Mouse (Mus musculus) liver, postnatal 0 days (tissue): ENCODE results near the gene Hmgcs1.

Experiments used
- CTCF ChIP-seq: sonication (generic); IDR thresholded peaks from 2 replicates; pipeline ENCODE4 v1.5.1; 2016; ENCODE audit warnings: antibody characterized with exemption, low read depth
- EP300 ChIP-seq: IDR thresholded peaks from 2 replicates; pipeline ENCODE4 v1.6.1; 2016; ENCODE audit warnings: antibody characterized with exemption, low read depth, mild to moderate bottlenecking

GRCm38 (mm10) chr13:119698436-119698835 lies 8.3 kb downstream of the Hmgcs1 start:
- TF ChIP-seq CTCF (no peak), EP300 (no peak)
